Mouse (Mus musculus): ENCODE data around the gene Klkb1. TPM values are rescaled to one million over a fixed set of nuclear protein-coding genes. Genes with fewer than 3 reads are reported as not detected.

Gene Klkb1
- polyA plus RNA-seq, 1 experiment from 2014 or later = not detected

DNA sequence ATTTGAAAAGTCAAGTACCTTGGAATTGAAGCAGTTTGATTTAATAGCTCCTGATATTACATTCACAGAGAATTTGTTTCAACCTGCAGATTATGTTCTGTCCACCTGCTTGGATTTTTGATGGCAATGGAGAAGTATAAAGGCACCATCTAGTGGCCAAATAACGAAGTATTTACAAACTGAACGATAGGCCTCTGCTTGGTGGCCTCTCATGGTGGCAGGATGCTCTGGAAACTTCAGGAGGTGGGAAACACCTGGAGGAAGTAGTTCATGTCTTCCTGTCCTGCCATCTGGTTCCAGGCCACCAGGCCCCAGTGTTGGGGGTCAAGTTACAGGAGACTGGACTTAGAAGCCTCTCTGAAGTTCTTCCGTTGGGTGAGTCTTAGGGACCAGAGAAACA lies 56.4 kb downstream of the Klkb1 start:
- Histone ChIP-seq H3K9me3 (ENCODE audit: control insufficient read depth, low read length) (no peaks in the 10 kb centered on the region), H3K36me3 (ENCODE audit: control insufficient read depth, insufficient read depth, low read length) (no peaks in the 10 kb centered on the region), H3K4me1 (ENCODE audit: control insufficient read depth, insufficient read depth, low read length) (no peaks in the 10 kb centered on the region), H3K4me2 (ENCODE audit: low read depth, severe bottlenecking) (no peak overlapping the region), H3K27ac (replicated peaks; ENCODE audit: low read depth, low read length) (no peak overlapping the region), H3K27me3 (ENCODE audit: control insufficient read depth, insufficient read depth, low read length) (no peaks in the 10 kb centered on the region), H3K4me3 (ENCODE audit: low read depth, low read length) (no peak overlapping the region), H3K9ac (ENCODE audit: low read length) (no peak overlapping the region)
- 16% methylated on average over 3 of the region's 3 CpGs for WGBS
- ATAC-seq (ENCODE audit: insufficient number of reproducible peaks, low FRiP score, low TSS enrichment, low read depth) (peak; percentile 44; the same call in 1 of the 2 replicates), DNase-seq (ENCODE audit: low spot score) (peak; percentile 33)

DNA sequence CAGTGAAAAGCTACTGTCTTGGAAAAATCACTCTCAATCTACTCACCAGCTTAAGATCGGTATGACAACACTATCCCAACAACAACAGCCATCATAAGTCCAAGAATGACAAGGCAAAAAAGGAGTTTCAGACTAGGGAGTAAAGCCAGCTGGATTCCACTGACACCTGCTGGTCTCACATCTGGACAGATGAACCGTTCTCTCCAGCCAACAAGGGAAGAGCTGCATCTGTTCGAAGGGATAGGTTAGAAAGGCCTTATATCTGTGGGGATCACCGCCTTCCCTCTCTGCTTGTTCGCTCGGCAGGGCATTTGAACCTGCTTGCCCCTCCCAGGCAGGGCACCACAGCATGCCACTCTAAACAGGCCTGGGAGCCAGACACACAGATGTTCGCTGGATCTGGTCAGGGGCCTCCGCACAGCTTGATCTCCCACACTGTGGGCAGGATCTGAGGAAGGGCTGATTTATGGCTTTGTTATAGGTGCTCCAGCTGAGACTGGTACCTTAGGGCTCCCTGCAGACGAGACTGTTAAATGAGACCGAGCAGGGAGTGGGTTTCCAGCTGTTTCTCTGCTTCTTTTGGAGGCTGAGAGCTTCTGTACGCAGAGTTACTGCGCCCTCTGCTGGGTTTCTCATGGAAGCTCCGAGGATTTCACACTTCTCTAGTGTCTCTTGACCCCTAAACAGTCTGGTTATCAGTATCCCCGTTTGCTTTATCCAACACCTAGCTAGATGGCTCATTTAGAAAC lies 58.3 kb downstream of the Klkb1 start:
- DNase-seq (ENCODE audit: low spot score) (peak; percentile 73), ATAC-seq (ENCODE audit: insufficient number of reproducible peaks, low FRiP score, low TSS enrichment, low read depth) (no peak)
- no peaks in the 10 kb centered on the region for H3K9me3 ChIP-seq (ENCODE audit: control insufficient read depth, low read length)
- no peak overlapping the region for H3K4me3 ChIP-seq (ENCODE audit: low read depth, low read length)
- no peaks in the 10 kb centered on the region for H3K27me3 ChIP-seq (ENCODE audit: control insufficient read depth, insufficient read depth, low read length)
- 20% methylated on average over 14 of the region's 14 CpGs for WGBS
- H3K4me2 ChIP-seq (ENCODE audit: low read depth, severe bottlenecking) = peak overlapping the region; percentile 11
- H3K4me1 ChIP-seq (ENCODE audit: control insufficient read depth, insufficient read depth, low read length) = no peaks in the 10 kb centered on the region
- H3K36me3 ChIP-seq (ENCODE audit: control insufficient read depth, insufficient read depth, low read length) = no peaks in the 10 kb centered on the region
- no peak overlapping the region for H3K27ac ChIP-seq (replicated peaks; ENCODE audit: low read depth, low read length)
- no peak overlapping the region for H3K9ac ChIP-seq (ENCODE audit: low read length)

DNA sequence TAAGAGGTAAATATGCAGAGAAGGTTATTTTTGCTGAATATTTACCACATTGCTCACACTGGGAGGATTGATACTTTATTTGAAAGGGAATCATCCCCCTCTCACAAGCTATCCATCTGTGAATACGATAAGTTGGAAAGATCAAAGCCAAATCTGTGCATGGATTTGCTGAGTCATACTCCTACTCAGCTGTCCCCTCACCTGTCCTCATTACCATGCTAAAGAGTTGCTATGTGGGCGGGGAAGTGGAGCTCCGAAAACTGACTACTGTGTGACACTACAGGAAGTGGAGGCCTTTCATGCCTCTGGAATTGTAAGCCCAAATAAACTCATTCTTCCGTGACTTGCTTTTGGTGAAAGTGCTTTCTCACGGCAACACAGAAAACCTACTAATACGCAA lies 59.4 kb downstream of the Klkb1 start:
- H3K9me3 ChIP-seq (ENCODE audit: control insufficient read depth, low read length) = no peaks in the 10 kb centered on the region
- H3K4me1 ChIP-seq (ENCODE audit: control insufficient read depth, insufficient read depth, low read length) = no peaks in the 10 kb centered on the region
- DNase-seq (ENCODE audit: low spot score) = no peak
- no peaks in the 10 kb centered on the region for H3K27me3 ChIP-seq (ENCODE audit: control insufficient read depth, insufficient read depth, low read length)
- no peak overlapping the region for H3K27ac ChIP-seq (replicated peaks; ENCODE audit: low read depth, low read length)
- H3K4me2 ChIP-seq (ENCODE audit: low read depth, severe bottlenecking) = no peak overlapping the region
- H3K36me3 ChIP-seq (ENCODE audit: control insufficient read depth, insufficient read depth, low read length) = no peaks in the 10 kb centered on the region
- 91% methylated on average over 6 of the region's 6 CpGs for WGBS
- H3K4me3 ChIP-seq (ENCODE audit: low read depth, low read length) = no peak overlapping the region
- no peak for ATAC-seq (ENCODE audit: insufficient number of reproducible peaks, low FRiP score, low TSS enrichment, low read depth)
- H3K9ac ChIP-seq (ENCODE audit: low read length) = no peak overlapping the region

DNA sequence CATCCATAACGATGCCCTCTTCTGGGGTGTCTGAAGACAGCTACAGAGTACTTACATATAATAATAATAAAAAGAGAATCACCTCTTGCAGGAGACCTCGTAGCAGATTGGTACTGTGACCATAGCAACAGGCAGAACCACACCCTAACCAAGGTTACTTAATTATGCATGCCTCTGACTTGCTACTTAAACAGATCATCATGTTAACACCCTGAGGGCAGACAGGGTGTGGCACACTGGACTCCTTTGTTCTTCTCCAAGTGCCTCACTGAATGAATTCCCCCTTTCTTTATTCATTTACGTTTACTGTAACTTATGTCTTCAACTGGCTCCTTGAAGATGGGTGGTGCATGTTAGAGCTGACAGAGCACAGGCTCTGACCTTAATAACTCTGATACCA lies 61.4 kb downstream of the Klkb1 start:
- Histone ChIP-seq H3K4me2 (ENCODE audit: low read depth, severe bottlenecking) (no peak overlapping the region), H3K9ac (ENCODE audit: low read length) (no peak overlapping the region), H3K27ac (replicated peaks; ENCODE audit: low read depth, low read length) (no peak overlapping the region), H3K4me3 (ENCODE audit: low read depth, low read length) (no peak overlapping the region), H3K9me3 (ENCODE audit: control insufficient read depth, low read length) (no peaks in the 10 kb centered on the region), H3K36me3 (ENCODE audit: control insufficient read depth, insufficient read depth, low read length) (no peaks in the 10 kb centered on the region), H3K4me1 (ENCODE audit: control insufficient read depth, insufficient read depth, low read length) (no peaks in the 10 kb centered on the region), H3K27me3 (ENCODE audit: control insufficient read depth, insufficient read depth, low read length) (no peaks in the 10 kb centered on the region)
- no peak for ATAC-seq (ENCODE audit: insufficient number of reproducible peaks, low FRiP score, low TSS enrichment, low read depth)
- 71% methylated on average over 3 of the region's 3 CpGs for WGBS
- DNase-seq (ENCODE audit: low spot score) = no peak

Other genes starting within 250 kb of the Klkb1 start
- not detected in 2 replicates for gene Mtnr1a, start 225.7 kb downstream of the Klkb1 start, polyA plus RNA-seq (2014; fragmentation: Nextera tagmentation; extraction: Ambion mirVana)
- not detected in 2 replicates for gene F11, start 32.8 kb downstream of the Klkb1 start, polyA plus RNA-seq (2014; fragmentation: Nextera tagmentation; extraction: Ambion mirVana)
- gene Gm45753, start 13.6 kb upstream of the Klkb1 start, polyA plus RNA-seq (2014; fragmentation: Nextera tagmentation; extraction: Ambion mirVana) = not detected in 2 replicates
- 0.95 and 1.2 TPM in 2 replicates for gene Cyp4v3, start 38.4 kb upstream of the Klkb1 start, polyA plus RNA-seq (2014; fragmentation: Nextera tagmentation; extraction: Ambion mirVana)
- 13.6 and 15.0 TPM in 2 replicates for gene Fam149a, start 87.4 kb upstream of the Klkb1 start, polyA plus RNA-seq (2014; fragmentation: Nextera tagmentation; extraction: Ambion mirVana)
- gene Tlr3, start 116.2 kb upstream of the Klkb1 start, polyA plus RNA-seq (2014; fragmentation: Nextera tagmentation; extraction: Ambion mirVana) = 0.51 and 0.83 TPM in 2 replicates
- 25.6 and 26.1 TPM in 2 replicates for gene Sorbs2, start 212.9 kb upstream of the Klkb1 start, polyA plus RNA-seq (2014; fragmentation: Nextera tagmentation; extraction: Ambion mirVana)